Mouse (Mus musculus) bone marrow macrophage, adult 2 months (primary cell): ENCODE data around the gene Ptprb. TPM values are rescaled to one million over a fixed set of nuclear protein-coding genes. Genes with fewer than 3 reads are reported as not detected.

ENCODE experiments used
- H3K27ac ChIP-seq: 2 replicates; pipeline ENCODE4 v1.5.1; 2012; ENCODE audit warnings: low read depth, low read length; ENCODE audit not compliant: insufficient read depth
- H3K4me1 ChIP-seq: 2 replicates; pipeline ENCODE4 v1.6.1; 2012; ENCODE audit warnings: low read length; ENCODE audit not compliant: control insufficient read depth, insufficient read depth
- H3K4me3 ChIP-seq: 2 replicates; pipeline ENCODE4 v1.5.1; 2012; ENCODE audit warnings: mild to moderate bottlenecking, low read length, moderate library complexity; ENCODE audit not compliant: insufficient read depth
- CTCF ChIP-seq: IDR thresholded peaks from 2 replicates; pipeline ENCODE4 v1.5.1; 2012; ENCODE audit warnings: low read depth, mild to moderate bottlenecking, low read length, moderate library complexity
- POLR2A ChIP-seq: IDR thresholded peaks from 2 replicates; pipeline ENCODE4 v1.6.1; 2012; ENCODE audit warnings: mild to moderate bottlenecking, low read depth, low read length, borderline replicate concordance
- polyA plus RNA-seq: library from polyadenylated mRNA; stranded (reverse); fragments of >200 nt; gene quantifications from 2 replicates; pipeline ENCODE4 v1.2.4, GENCODE M21; 2012; ENCODE audit not compliant: missing spikeins, insufficient read depth, insufficient read length

The Ptprb gene
- polyA plus RNA-seq, 1 experiment = not detected

- no peaks in the 10 kb centered on the region for H3K4me1 ChIP-seq
- H3K27ac ChIP-seq = no peak overlapping the region
- H3K4me3 ChIP-seq = no peak overlapping the region
- TF ChIP-seq POLR2A (no peak), CTCF (no peak)
Measured at GRCm38 (mm10) chr10:116386391-116386885, 111.1 kb downstream of the Ptprb start.

- TF ChIP-seq CTCF = no peak
- TF ChIP-seq POLR2A = no peak
- H3K4me3 ChIP-seq = no peak overlapping the region
- no peak overlapping the region for H3K27ac ChIP-seq
- H3K4me1 ChIP-seq = no peaks in the 10 kb centered on the region
Measured at GRCm38 (mm10) chr10:116388840-116389239, 113.5 kb downstream of the Ptprb start.

- H3K4me3 ChIP-seq = no peak overlapping the region
- H3K27ac ChIP-seq = no peak overlapping the region
- TF ChIP-seq CTCF (no peak), POLR2A (no peak)
- no peaks in the 10 kb centered on the region for H3K4me1 ChIP-seq
Measured at GRCm38 (mm10) chr10:116393790-116394475, 118.6 kb downstream of the Ptprb start.

GRCm38 (mm10) chr10:116394585-116394984, 119.3 kb downstream of the Ptprb start:
- TF ChIP-seq POLR2A = no peak
- no peak for TF ChIP-seq CTCF
- no peak overlapping the region for H3K27ac ChIP-seq
- H3K4me1 ChIP-seq = no peaks in the 10 kb centered on the region
- no peak overlapping the region for H3K4me3 ChIP-seq

- Histone ChIP-seq H3K4me1 (no peaks in the 10 kb centered on the region), H3K4me3 (no peak overlapping the region), H3K27ac (no peak overlapping the region)
- TF ChIP-seq CTCF = no peak
- no peak for TF ChIP-seq POLR2A
Measured at GRCm38 (mm10) chr10:116396279-116396678, 121.0 kb downstream of the Ptprb start.

GRCm38 (mm10) chr10:116396966-116397365, 121.6 kb downstream of the Ptprb start:
- no peaks in the 10 kb centered on the region for H3K4me1 ChIP-seq
- H3K4me3 ChIP-seq = no peak overlapping the region
- TF ChIP-seq POLR2A (no peak), CTCF (no peak)
- no peak overlapping the region for H3K27ac ChIP-seq

- no peak overlapping the region for H3K4me3 ChIP-seq
- no peak for TF ChIP-seq POLR2A
- no peak for TF ChIP-seq CTCF
- no peak overlapping the region for H3K27ac ChIP-seq
- H3K4me1 ChIP-seq = no peaks in the 10 kb centered on the region
Measured at GRCm38 (mm10) chr10:116397573-116397972, 122.2 kb downstream of the Ptprb start.

GRCm38 (mm10) chr10:116397973-116398372, 122.7 kb downstream of the Ptprb start:
- Histone ChIP-seq H3K4me3 (no peak overlapping the region), H3K4me1 (no peaks in the 10 kb centered on the region), H3K27ac (no peak overlapping the region)
- TF ChIP-seq CTCF (no peak), POLR2A (no peak)

- no peak overlapping the region for H3K27ac ChIP-seq
- no peak overlapping the region for H3K4me3 ChIP-seq
- no peaks in the 10 kb centered on the region for H3K4me1 ChIP-seq
- TF ChIP-seq POLR2A = no peak
- no peak for TF ChIP-seq CTCF
Measured at GRCm38 (mm10) chr10:116402742-116403425, 127.6 kb downstream of the Ptprb start.

- no peak overlapping the region for H3K4me3 ChIP-seq
- H3K4me1 ChIP-seq = no peaks in the 10 kb centered on the region
- no peak overlapping the region for H3K27ac ChIP-seq
- TF ChIP-seq POLR2A = no peak
- no peak for TF ChIP-seq CTCF
Measured at GRCm38 (mm10) chr10:116403679-116404078, 128.4 kb downstream of the Ptprb start.
